Mouse (Mus musculus) G1E (cell line): ENCODE measurements around the gene Clptm1. TPM values are rescaled to one million over a fixed set of nuclear protein-coding genes. Genes with fewer than 3 reads are reported as not detected.
A peak's percentile ranks its signal among the peaks of the same experiment; 100 is the strongest.
"Not testable (repeated sequence)": the region's sequence is repeated elsewhere in the genome, so short reads cannot be mapped to it uniquely, and the experiment has no call there.

Experiments
- ATAC-seq: 2 replicates; pipeline ENCODE4 v1.8.0; 2016; ENCODE audit warnings: mild to moderate bottlenecking; ENCODE audit not compliant: insufficient number of reproducible peaks, poor library complexity, low FRiP score, severe bottlenecking; ENCODE audit errors: extremely low read depth
- DNase-seq: peaks from one replicate; pipeline ENCODE4 v3.0.0; 2012; ENCODE audit warnings: low spot score
- H3K27me3 ChIP-seq: 2 replicates; pipeline ENCODE4 v1.6.1; 2012; ENCODE audit warnings: mild to moderate bottlenecking, low read length, inconsistent platforms; ENCODE audit not compliant: insufficient read depth
- H3K36me3 ChIP-seq: replicated peaks from 2 replicates; pipeline ENCODE3; 2012; ENCODE audit warnings: mild to moderate bottlenecking, inconsistent platforms
- H3K4me1 ChIP-seq: 2 replicates; pipeline ENCODE4 v1.6.1; 2012; ENCODE audit warnings: low read depth, low read length, inconsistent platforms, mixed read lengths; ENCODE audit not compliant: insufficient read depth
- H3K4me3 ChIP-seq: 2 replicates; pipeline ENCODE4 v1.5.1; 2012; ENCODE audit warnings: low read depth, mild to moderate bottlenecking, inconsistent platforms, low read length, moderate library complexity, mixed read lengths
- H3K9me3 ChIP-seq: replicated peaks from 2 replicates; pipeline ENCODE4 v1.6.1; 2012; ENCODE audit warnings: inconsistent platforms
- CTCF ChIP-seq: IDR thresholded peaks from 2 replicates; pipeline ENCODE4 v1.5.1; 2012; ENCODE audit warnings: low read depth, low read length, inconsistent platforms, mixed read lengths
- GATA1 ChIP-seq: IDR thresholded peaks from 2 replicates; pipeline ENCODE4 v1.6.1; 2012; ENCODE audit warnings: borderline replicate concordance, low read length, inconsistent platforms, mixed read lengths
- GATA2 ChIP-seq: IDR thresholded peaks from 2 replicates; pipeline ENCODE4 v1.6.1; 2012; ENCODE audit warnings: low read depth, low read length, inconsistent platforms, borderline replicate concordance
- POLR2AphosphoS5 ChIP-seq: IDR thresholded peaks from 2 replicates; pipeline ENCODE4 v1.6.1; 2012; ENCODE audit warnings: low read depth, low read length, inconsistent platforms; ENCODE audit not compliant: insufficient replicate concordance
- TAL1 ChIP-seq: conservative IDR thresholded peaks from 2 replicates; pipeline ENCODE4 v1.6.1; 2012; ENCODE audit warnings: low read depth, low read length, inconsistent platforms, mixed read lengths
- polyA plus RNA-seq: library from polyadenylated mRNA; stranded (reverse); fragments of >175 nt; gene quantifications from 2 replicates; pipeline ENCODE4 v1.2.3, GENCODE M21; 2012
- total RNA-seq, 2 experiments: library from RNA; stranded (forward) in 1 of 2; stranded (reverse) in 1 of 2; fragments of 200-1000 nt in 1 of 2; fragments of >200 nt in 1 of 2; fragmentation: Nextera tagmentation in 1 of 2; gene quantifications; 2 replicates each; pipeline ENCODE4 v1.2.3; 2014 to 2017

Gene Clptm1
- total and polyA plus RNA-seq, 3 experiments: 26.0 to 74.8 (median 70.0) TPM

DNA sequence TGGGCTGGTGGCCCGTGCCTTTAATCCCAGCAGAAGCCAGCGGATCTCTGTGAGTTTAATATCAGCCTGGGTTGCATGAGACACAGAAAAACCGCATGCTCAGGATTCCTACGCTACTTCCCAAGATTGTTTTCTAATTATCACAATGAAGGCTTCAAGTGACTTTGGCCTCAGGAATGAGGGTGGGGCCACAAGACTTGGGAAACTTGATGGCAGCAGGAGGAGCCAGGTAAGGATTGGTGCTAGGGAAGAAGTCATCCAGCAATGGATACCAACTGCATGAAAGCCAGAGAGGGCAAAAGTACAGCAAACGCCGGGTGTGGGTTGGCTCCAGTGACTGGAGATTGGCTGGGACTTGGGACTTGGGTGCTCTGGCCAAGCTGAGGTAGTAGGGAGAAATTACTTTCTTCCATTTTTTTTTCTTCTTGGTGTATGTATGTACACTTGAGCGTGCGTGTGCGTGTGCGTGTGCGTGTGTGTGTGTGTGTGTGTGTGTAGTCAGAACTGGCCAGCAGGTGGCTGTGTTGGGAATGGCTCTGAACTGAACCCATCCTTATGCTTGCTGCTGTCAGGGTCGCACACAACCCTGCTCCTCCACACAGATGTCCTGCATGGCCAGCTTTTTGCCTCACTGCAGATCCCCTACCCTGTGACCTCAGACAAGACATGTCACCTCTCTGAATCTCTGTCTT lies 55.0 kb downstream of the Clptm1 start:
- no peaks in the 10 kb centered on the region for H3K9me3 ChIP-seq
- H3K4me1 ChIP-seq: no peaks in the 10 kb centered on the region; the same call in 1 of the 2 replicates
- no peak for TF ChIP-seq GATA2
- TF ChIP-seq POLR2AphosphoS5: no peak
- TF ChIP-seq TAL1: no peak
- TF ChIP-seq GATA1: no peak
- no peak for TF ChIP-seq CTCF
- no peak for DNase-seq
- H3K27me3 ChIP-seq: peaks cover 7% of the 10 kb centered on the region; the same call in 1 of the 2 replicates
- no peak overlapping the region for H3K4me3 ChIP-seq
- no peaks in the 10 kb centered on the region for H3K36me3 ChIP-seq
- ATAC-seq: no peak

DNA sequence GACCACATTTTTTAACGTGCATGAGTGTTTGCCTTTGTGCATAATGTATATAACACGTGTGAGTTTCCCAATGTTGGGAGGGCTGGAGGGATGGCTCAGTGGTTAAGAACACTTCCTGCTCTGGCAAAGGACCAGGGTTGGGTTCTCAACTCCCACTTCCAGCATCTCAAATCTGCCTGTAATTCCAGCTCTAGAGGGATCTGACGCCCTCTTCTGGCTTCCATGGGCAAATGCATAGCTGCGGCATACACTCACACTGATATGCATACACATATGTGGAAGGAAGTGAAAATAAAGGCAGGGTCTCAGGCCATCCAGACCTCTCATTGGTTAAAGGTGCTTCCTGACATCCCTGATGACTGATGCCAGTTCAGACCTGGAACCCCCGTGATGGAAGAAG lies 57.5 kb downstream of the Clptm1 start:
- ATAC-seq (no peak), DNase-seq (no peak)
- Histone ChIP-seq H3K9me3 (no peaks in the 10 kb centered on the region), H3K4me3 (no peak overlapping the region), H3K27me3 (peaks cover 2% of the 10 kb centered on the region; the same call in 1 of the 2 replicates), H3K4me1 (peaks cover 16% of the 10 kb centered on the region), H3K36me3 (peaks cover 10% of the 10 kb centered on the region)
- no peak for TF ChIP-seq CTCF
- TF ChIP-seq TAL1: no peak

DNA sequence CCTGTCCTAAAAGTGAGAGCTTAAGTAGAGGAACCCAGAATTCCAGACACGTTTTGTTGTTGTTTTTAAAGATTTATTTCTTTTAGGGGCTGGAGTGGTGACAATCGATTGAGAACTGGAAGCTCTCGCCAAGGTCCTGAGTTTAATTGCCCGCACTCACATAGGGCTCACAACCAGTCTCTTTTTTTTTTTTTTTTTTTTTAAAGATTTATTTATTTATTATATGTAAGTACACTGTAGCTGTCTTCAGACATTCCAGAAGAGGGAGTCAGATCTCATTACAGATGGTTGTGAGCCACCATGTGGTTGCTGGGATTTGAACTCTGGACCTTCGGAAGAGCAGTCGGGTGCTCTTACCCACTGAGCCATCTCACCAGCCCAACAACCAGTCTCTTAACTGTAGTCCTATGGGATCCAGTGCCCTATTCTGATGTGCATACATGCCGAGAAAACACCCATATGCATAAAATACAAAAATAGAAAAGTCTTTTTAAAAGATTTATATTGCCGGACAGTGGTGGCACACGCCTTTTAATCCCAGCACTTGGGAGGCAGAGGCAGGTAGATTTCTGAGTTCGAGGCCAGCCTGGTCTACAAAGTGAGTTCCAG lies 60.1 kb downstream of the Clptm1 start:
- not testable (repeated sequence) for ATAC-seq, DNase-seq, H3K9me3 ChIP-seq, H3K27me3 ChIP-seq
- peak overlapping the region; percentile 97 for H3K4me3 ChIP-seq
- peaks cover 36% of the 10 kb centered on the region for H3K36me3 ChIP-seq
- peaks cover 31% of the 10 kb centered on the region for H3K4me1 ChIP-seq

DNA sequence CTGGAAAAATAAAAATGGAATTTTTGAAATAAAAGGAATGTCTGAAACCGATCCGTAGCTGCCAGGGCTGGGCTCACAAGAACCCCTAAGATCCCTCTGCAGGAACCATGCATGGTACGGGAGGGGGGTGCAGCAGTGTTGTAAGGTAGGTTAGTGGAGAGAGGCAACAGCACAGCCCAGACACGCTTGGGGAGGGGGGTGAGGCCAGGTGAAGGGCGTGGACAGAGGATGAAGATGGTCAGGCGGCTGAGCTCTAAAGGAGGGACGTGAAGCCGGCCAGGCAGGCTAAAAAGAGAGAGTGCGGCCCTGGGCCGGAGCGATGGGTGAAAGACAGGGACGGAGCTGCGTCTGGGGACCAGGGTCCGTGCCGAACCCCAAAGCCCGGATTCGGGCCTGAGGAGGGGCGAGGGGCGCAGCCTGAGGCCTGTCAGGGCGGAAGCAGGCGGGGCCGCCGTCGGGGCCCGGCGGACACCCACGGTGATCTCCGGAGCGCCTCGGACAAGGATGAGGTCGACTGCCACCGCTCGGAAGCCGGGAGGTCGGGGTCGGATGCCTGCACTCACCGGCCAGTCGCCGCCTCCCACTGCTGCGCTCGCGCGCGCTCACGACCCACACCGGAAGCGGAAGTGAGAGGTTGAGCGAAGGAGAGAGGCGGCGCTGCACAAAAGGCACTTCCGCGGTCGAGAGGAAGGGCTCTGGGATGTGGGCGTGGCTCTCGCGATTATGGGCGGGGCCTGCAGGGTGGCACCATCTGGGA lies 60.8 kb downstream of the Clptm1 start, which contains the start of gene Clasrp:
Gene Clasrp (minus strand): TSS at position 638 of the 757 bp plus-strand sequence.
- H3K4me3 ChIP-seq: peak within 1 kb of the TSS; percentile 97
- H3K4me1 ChIP-seq: peaks cover 34% of the 10 kb centered on the region
- H3K36me3 ChIP-seq: peaks cover 43% of the 10 kb centered on the region
- peak; percentile 99 for ATAC-seq
- H3K9me3 ChIP-seq: no peaks in the 10 kb centered on the region
- DNase-seq: peak; percentile 95
- H3K27me3 ChIP-seq: no peaks in the 10 kb centered on the region
- no peak for TF ChIP-seq GATA1
- TF ChIP-seq TAL1: no peak
- TF ChIP-seq GATA2: no peak
- TF ChIP-seq POLR2AphosphoS5: no peak
- TF ChIP-seq CTCF: no peak

DNA sequence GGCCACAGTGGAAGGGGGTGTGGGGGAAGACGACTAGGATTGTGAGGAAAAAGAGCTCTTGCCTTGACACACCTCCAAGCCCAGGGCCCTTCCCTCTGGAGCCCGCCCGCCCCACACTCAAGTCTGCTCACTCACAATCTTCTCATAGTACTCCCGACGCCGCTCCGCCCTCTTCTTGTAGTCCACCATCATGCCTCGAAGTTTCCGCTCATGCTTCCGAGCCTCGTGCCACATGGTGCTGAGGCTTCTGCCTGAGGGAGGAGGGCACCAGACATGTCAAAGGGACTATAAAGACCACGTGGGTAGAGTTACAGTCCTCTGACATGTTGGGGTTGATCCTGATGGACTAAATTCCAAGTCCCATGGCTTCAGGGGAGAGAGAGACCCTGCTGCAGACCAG lies 61.8 kb downstream of the Clptm1 start:
- TF ChIP-seq TAL1 (no peak), GATA2 (no peak), POLR2AphosphoS5 (no peak), CTCF (no peak)
- H3K4me3 ChIP-seq: peak overlapping the region; percentile 97; the same call in 1 of the 2 replicates
- H3K4me1 ChIP-seq: peaks cover 34% of the 10 kb centered on the region
- no peaks in the 10 kb centered on the region for H3K27me3 ChIP-seq
- peaks cover 52% of the 10 kb centered on the region for H3K36me3 ChIP-seq
- no peak for ATAC-seq
- DNase-seq: no peak
- H3K9me3 ChIP-seq: no peaks in the 10 kb centered on the region

DNA sequence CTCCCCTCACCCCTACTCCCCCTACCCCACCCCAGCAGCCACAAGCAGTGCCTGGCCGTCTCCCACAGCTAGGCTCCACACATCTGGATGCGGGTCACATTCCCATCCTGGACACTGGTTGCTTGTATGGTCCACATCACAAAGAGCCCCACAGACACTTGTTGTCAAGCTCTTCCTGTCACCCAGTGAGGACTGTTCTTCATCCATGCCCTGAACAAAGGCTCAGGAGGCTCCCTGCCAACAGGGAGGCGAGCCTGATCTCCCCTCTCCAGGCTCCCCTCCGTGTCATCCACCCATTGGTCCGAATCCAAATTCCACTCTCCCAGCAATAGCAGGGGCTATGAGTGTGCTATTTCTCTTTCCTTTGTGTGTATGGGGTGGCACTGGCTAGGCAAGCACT lies 64.3 kb downstream of the Clptm1 start:
- no peak overlapping the region for H3K4me3 ChIP-seq
- peaks cover 34% of the 10 kb centered on the region for H3K4me1 ChIP-seq
- no peak for DNase-seq
- H3K9me3 ChIP-seq: no peaks in the 10 kb centered on the region
- H3K36me3 ChIP-seq: peaks cover 72% of the 10 kb centered on the region
- TF ChIP-seq GATA2 (no peak), TAL1 (no peak), CTCF (no peak), POLR2AphosphoS5 (no peak)
- H3K27me3 ChIP-seq: no peaks in the 10 kb centered on the region
- no peak for ATAC-seq
